Mouse (Mus musculus): ENCODE results near the gene Trafd1. TPM values are rescaled to one million over a fixed set of nuclear protein-coding genes. Genes with fewer than 3 reads are reported as not detected.

The Trafd1 gene
- polyA plus RNA-seq, 1 experiment from 2014 or later: 135 TPM

DNA sequence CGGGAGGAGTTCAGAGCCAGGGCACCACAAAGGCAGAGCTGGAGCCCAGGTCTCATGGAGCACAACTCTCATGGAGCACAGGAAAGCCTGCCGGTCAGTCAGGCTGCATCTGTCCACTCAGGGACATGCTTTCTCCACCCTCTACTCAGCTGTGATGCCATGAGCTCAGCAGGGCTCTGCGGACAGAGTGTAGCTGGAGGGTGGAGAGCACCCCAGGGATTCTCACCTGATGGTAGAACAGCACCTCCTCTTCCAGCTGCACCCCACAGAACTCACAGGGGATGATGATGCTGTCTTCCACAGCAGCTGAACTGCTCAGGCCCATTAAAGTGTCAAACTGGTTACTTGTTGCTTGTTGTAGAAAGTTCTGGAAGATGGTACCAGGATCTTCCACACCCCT lies 10.6 kb downstream of the Trafd1 start:
- Histone ChIP-seq H3K4me3 (ENCODE audit: low read depth, low read length) (no peak overlapping the region), H3K9ac (ENCODE audit: low read depth, low read length) (no peak overlapping the region), H3K4me1 (ENCODE audit: control insufficient read depth, insufficient read depth, low read length) (no peaks in the 10 kb centered on the region), H3K27me3 (ENCODE audit: control insufficient read depth, insufficient read depth, low read depth, low read length) (no peaks in the 10 kb centered on the region), H3K9me3 (replicated peaks; ENCODE audit: control insufficient read depth, low read length, poor library complexity, severe bottlenecking) (no peaks in the 10 kb centered on the region), H3K27ac (ENCODE audit: low read length) (no peak overlapping the region), H3K4me2 (ENCODE audit: low read length) (no peak overlapping the region), H3K36me3 (ENCODE audit: control insufficient read depth, insufficient read depth, low read length) (peaks cover 49% of the 10 kb centered on the region)
- 94% methylated on average over 3 of the region's 3 CpGs for WGBS
- ATAC-seq: no peak

DNA sequence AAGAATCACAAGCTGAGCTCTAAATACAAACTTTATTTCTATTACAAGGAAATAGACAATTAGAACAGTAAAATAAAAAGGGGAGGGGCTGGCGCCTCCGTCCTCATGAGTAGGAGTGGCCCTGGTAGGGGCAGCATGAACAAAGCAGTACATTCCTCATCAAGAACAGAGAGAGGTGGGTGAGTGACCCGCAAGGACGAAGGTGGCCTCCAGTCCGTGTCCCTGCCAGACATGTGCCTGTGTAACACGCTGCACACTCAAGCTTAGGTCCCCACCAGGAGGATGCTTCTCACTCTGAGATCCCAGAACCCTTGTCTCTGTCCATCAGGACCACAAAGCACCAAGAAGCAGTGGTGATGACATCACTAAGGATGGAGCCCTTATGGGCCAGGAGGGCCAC lies 13.7 kb downstream of the Trafd1 start:
- Histone ChIP-seq H3K36me3 (ENCODE audit: control insufficient read depth, insufficient read depth, low read length) (peaks cover 39% of the 10 kb centered on the region), H3K4me2 (ENCODE audit: low read length) (no peak overlapping the region), H3K4me3 (ENCODE audit: low read depth, low read length) (no peak overlapping the region), H3K9ac (ENCODE audit: low read depth, low read length) (no peak overlapping the region), H3K27me3 (ENCODE audit: control insufficient read depth, insufficient read depth, low read depth, low read length) (no peaks in the 10 kb centered on the region), H3K27ac (ENCODE audit: low read length) (no peak overlapping the region), H3K4me1 (ENCODE audit: control insufficient read depth, insufficient read depth, low read length) (no peaks in the 10 kb centered on the region), H3K9me3 (replicated peaks; ENCODE audit: control insufficient read depth, low read length, poor library complexity, severe bottlenecking) (no peaks in the 10 kb centered on the region)
- ATAC-seq: no peak
- 92% methylated on average over 6 of the region's 6 CpGs for WGBS

DNA sequence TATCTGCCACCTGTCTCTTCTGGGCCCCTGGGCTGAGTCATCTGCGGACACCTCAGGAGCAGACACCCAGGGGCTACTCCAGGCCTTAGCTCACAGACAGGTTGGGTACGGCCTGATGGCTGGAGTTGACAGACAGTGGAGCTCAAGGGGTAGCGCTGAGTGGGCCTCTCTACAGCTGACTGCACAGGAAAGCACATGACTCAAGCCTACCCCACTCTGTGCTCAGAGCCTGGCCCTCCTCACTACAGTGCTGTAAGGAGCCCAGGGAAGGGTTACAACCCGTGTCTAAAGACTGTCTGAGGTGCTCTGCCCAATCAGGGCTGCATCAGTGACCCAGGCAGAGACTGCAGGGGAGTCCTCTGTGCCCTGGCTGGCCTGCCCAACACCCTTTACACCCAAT lies 18.2 kb downstream of the Trafd1 start:
- no peak for ATAC-seq
- Histone ChIP-seq H3K27me3 (ENCODE audit: control insufficient read depth, insufficient read depth, low read depth, low read length) (no peaks in the 10 kb centered on the region), H3K4me1 (ENCODE audit: control insufficient read depth, insufficient read depth, low read length) (no peaks in the 10 kb centered on the region), H3K4me3 (ENCODE audit: low read depth, low read length) (no peak overlapping the region), H3K4me2 (ENCODE audit: low read length) (no peak overlapping the region), H3K27ac (ENCODE audit: low read length) (no peak overlapping the region), H3K9ac (ENCODE audit: low read depth, low read length) (no peak overlapping the region), H3K36me3 (ENCODE audit: control insufficient read depth, insufficient read depth, low read length) (peaks cover 47% of the 10 kb centered on the region), H3K9me3 (replicated peaks; ENCODE audit: control insufficient read depth, low read length, poor library complexity, severe bottlenecking) (no peaks in the 10 kb centered on the region)
- WGBS: 88% methylated on average over 4 of the region's 4 CpGs

DNA sequence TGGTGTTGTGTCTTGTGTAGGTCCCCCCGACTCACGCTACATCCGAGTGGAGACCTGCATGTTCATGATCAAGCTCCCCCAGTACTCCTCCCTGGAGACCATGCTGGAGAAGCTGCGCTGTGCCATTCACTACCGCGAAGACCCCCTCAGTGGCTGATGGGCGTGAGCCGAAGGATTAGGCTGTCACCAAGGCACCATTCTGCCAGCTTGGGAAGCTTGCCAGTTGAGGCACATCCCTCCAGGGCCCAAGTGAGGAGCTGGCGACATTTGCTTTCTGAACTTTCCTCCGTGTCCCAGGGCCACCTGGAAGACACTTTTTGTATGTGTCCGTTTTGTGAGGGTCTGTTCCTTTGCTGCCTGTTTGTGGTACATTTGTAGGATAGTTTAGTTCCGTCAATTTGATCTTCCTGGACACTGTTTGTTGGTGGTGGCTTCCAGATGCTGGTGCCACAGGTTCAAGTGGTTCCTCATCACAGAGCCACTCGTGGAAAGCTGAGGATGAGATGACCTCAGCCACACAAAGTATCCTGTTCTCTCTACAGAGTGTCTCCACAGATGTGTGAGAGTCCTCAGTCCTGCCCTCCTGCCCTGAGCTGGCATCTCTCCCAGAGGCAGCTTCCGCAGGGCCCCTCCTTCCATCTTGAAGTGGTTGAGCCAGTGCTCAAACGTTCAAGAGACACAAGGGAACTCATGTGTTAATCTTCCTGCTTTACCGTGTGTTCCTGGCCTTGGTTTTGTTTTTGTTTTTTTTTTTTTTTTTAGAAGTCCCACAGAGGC lies 18.8 kb downstream of the Trafd1 start:
- WGBS: 72% methylated on average over 16 of the region's 16 CpGs
- Histone ChIP-seq H3K4me2 (ENCODE audit: low read length) (no peak overlapping the region), H3K4me3 (ENCODE audit: low read depth, low read length) (no peak overlapping the region), H3K4me1 (ENCODE audit: control insufficient read depth, insufficient read depth, low read length) (no peaks in the 10 kb centered on the region), H3K9me3 (replicated peaks; ENCODE audit: control insufficient read depth, low read length, poor library complexity, severe bottlenecking) (no peaks in the 10 kb centered on the region), H3K9ac (ENCODE audit: low read depth, low read length) (no peak overlapping the region), H3K27me3 (ENCODE audit: control insufficient read depth, insufficient read depth, low read depth, low read length) (no peaks in the 10 kb centered on the region), H3K36me3 (ENCODE audit: control insufficient read depth, insufficient read depth, low read length) (peaks cover 53% of the 10 kb centered on the region), H3K27ac (ENCODE audit: low read length) (no peak overlapping the region)
- no peak for ATAC-seq

DNA sequence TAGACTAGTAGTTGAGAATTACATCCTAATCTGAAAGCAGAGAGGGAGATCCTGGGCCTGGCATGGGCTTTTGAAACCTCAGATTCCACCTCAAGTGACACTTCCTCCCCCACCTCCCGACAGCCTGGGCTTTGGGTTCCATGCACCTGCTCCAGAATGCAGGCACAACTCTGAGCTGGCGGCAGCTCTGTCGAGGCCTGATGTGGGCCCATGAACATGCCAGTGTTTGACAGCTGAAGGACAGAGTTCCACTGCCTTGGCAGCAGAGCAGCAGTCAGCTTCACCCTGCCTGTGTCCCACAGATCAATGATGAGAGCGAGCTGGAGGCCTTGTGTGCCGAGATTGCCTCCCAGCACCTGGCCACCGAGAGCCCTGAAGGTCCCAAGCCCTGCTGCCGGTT lies 22.0 kb downstream of the Trafd1 start:
- Histone ChIP-seq H3K4me2 (ENCODE audit: low read length) (no peak overlapping the region), H3K4me1 (ENCODE audit: control insufficient read depth, insufficient read depth, low read length) (no peaks in the 10 kb centered on the region), H3K9me3 (replicated peaks; ENCODE audit: control insufficient read depth, low read length, poor library complexity, severe bottlenecking) (no peaks in the 10 kb centered on the region), H3K4me3 (ENCODE audit: low read depth, low read length) (no peak overlapping the region), H3K36me3 (ENCODE audit: control insufficient read depth, insufficient read depth, low read length) (peaks cover 79% of the 10 kb centered on the region), H3K27me3 (ENCODE audit: control insufficient read depth, insufficient read depth, low read depth, low read length) (no peaks in the 10 kb centered on the region), H3K9ac (ENCODE audit: low read depth, low read length) (no peak overlapping the region), H3K27ac (ENCODE audit: low read length) (no peak overlapping the region)
- WGBS: 93% methylated on average over 7 of the region's 7 CpGs
- no peak for ATAC-seq

DNA sequence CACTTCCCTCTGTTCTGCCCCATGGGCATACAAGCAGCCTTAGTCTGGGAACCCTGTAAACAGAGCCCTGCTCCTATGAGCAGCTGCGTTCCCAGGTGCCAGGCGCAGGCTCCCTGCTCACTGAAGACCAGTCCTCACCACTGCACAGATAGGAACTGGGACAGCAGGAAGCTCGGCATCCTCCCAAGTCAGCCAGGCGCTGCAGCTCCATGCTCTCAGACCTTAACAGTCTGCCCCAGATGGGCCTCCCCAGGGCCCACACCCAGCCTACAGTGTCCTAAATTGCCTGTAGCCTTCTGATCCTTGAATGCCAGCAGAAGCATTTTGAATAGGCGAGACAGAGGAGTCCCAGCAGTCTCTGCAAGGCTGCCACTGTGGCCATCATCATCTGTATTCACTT lies 23.7 kb downstream of the Trafd1 start:
- no peaks in the 10 kb centered on the region for H3K9me3 ChIP-seq (replicated peaks; ENCODE audit: control insufficient read depth, low read length, poor library complexity, severe bottlenecking)
- no peak overlapping the region for H3K4me3 ChIP-seq (ENCODE audit: low read depth, low read length)
- H3K27ac ChIP-seq (ENCODE audit: low read length): no peak overlapping the region
- no peaks in the 10 kb centered on the region for H3K4me1 ChIP-seq (ENCODE audit: control insufficient read depth, insufficient read depth, low read length)
- H3K9ac ChIP-seq (ENCODE audit: low read depth, low read length): no peak overlapping the region
- WGBS: 91% methylated on average over 5 of the region's 5 CpGs
- ATAC-seq: no peak
- no peak overlapping the region for H3K4me2 ChIP-seq (ENCODE audit: low read length)
- no peaks in the 10 kb centered on the region for H3K27me3 ChIP-seq (ENCODE audit: control insufficient read depth, insufficient read depth, low read depth, low read length)
- peaks cover 86% of the 10 kb centered on the region for H3K36me3 ChIP-seq (ENCODE audit: control insufficient read depth, insufficient read depth, low read length)

DNA sequence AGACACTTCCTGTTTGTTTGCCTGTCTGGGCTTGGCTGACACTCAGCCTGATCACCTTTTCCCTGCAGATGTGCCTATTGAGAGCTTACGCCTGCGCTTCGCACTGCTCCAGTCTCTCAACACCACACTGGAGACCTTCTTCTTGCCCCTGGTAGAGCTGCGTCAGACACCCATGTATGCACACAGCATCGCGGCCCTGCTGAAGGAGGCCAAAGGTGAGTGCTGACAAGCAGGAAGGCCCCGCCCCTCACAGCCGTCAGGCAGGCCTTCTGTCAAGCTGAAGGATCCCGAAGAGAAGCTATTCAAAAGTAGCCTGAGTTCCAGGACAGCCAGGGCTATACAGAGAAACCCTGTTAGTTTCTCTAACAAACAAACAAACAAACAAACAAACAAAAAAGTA lies 26.2 kb downstream of the Trafd1 start:
- Histone ChIP-seq H3K9me3 (replicated peaks; ENCODE audit: control insufficient read depth, low read length, poor library complexity, severe bottlenecking) (no peaks in the 10 kb centered on the region), H3K36me3 (ENCODE audit: control insufficient read depth, insufficient read depth, low read length) (peaks cover 90% of the 10 kb centered on the region), H3K27ac (ENCODE audit: low read length) (no peak overlapping the region), H3K9ac (ENCODE audit: low read depth, low read length) (no peak overlapping the region), H3K27me3 (ENCODE audit: control insufficient read depth, insufficient read depth, low read depth, low read length) (no peaks in the 10 kb centered on the region), H3K4me1 (ENCODE audit: control insufficient read depth, insufficient read depth, low read length) (no peaks in the 10 kb centered on the region), H3K4me2 (ENCODE audit: low read length) (no peak overlapping the region), H3K4me3 (ENCODE audit: low read depth, low read length) (no peak overlapping the region)
- no peak for ATAC-seq
- 82% methylated on average over 9 of the region's 9 CpGs for WGBS

DNA sequence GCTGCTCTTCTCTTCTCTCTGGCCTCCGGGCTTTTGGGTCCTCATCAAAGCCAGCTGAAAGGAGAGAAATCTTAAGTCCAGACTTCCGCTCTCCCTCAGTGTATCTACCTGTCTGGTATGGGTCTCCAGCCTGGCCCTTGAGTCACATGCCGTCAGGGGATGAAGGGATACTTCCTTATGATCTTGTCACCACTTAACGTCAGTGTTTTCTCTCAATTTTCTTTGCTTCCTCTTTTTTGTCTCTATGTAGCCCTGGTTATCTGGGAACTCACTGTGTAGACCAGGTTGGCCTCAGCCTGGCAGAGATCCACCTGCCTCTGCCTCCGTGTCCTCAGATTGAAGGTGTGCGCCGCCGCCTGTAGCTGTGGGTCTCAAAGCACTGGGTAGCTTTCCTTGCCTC lies 41.4 kb downstream of the Trafd1 start:
- H3K9me3 ChIP-seq (replicated peaks; ENCODE audit: control insufficient read depth, low read length, poor library complexity, severe bottlenecking): no peaks in the 10 kb centered on the region
- whole genome bisulfite sequencing: 97% methylated on average over 8 of the region's 8 CpGs
- no peak overlapping the region for H3K4me2 ChIP-seq (ENCODE audit: low read length)
- no peak overlapping the region for H3K4me3 ChIP-seq (ENCODE audit: low read depth, low read length)
- no peaks in the 10 kb centered on the region for H3K4me1 ChIP-seq (ENCODE audit: control insufficient read depth, insufficient read depth, low read length)
- H3K27me3 ChIP-seq (ENCODE audit: control insufficient read depth, insufficient read depth, low read depth, low read length): no peaks in the 10 kb centered on the region
- no peak overlapping the region for H3K27ac ChIP-seq (ENCODE audit: low read length)
- H3K9ac ChIP-seq (ENCODE audit: low read depth, low read length): no peak overlapping the region
- H3K36me3 ChIP-seq (ENCODE audit: control insufficient read depth, insufficient read depth, low read length): peaks cover 59% of the 10 kb centered on the region
- ATAC-seq: no peak

DNA sequence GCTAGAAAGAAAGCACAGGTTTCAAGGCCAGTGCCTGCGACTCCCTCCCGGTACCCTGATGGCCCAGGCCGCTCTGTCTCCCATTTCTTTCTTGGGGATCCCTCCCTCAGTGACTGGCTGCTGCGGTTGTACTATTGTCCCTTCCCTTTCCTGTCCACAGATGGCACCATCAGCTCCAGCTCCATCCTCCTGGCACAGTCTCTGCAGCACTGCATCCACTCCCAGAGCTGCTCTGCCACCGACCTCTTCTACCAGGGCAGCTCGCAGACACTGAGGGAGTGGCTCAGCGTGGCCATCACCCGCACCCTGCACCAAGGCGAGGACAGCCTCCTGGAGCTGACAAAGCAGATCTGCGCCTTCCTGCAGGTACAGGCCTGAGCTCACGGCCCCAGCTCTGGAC lies 42.9 kb downstream of the Trafd1 start:
- WGBS: 93% methylated on average over 11 of the region's 11 CpGs
- Histone ChIP-seq H3K36me3 (ENCODE audit: control insufficient read depth, insufficient read depth, low read length) (peaks cover 64% of the 10 kb centered on the region), H3K9me3 (replicated peaks; ENCODE audit: control insufficient read depth, low read length, poor library complexity, severe bottlenecking) (no peaks in the 10 kb centered on the region), H3K4me3 (ENCODE audit: low read depth, low read length) (no peak overlapping the region), H3K4me1 (ENCODE audit: control insufficient read depth, insufficient read depth, low read length) (no peaks in the 10 kb centered on the region), H3K27ac (ENCODE audit: low read length) (no peak overlapping the region), H3K9ac (ENCODE audit: low read depth, low read length) (no peak overlapping the region), H3K4me2 (ENCODE audit: low read length) (no peak overlapping the region), H3K27me3 (ENCODE audit: control insufficient read depth, insufficient read depth, low read depth, low read length) (no peaks in the 10 kb centered on the region)
- no peak for ATAC-seq

Measured in midbrain, embryonic 16.5 days (tissue).